Mouse (Mus musculus): ENCODE measurements around the gene Pyroxd1. TPM values are rescaled to one million over a fixed set of nuclear protein-coding genes. Genes with fewer than 3 reads are reported as not detected.

Gene Pyroxd1
- polyA plus RNA-seq, 1 experiment from 2014 or later = 21.2 TPM

DNA sequence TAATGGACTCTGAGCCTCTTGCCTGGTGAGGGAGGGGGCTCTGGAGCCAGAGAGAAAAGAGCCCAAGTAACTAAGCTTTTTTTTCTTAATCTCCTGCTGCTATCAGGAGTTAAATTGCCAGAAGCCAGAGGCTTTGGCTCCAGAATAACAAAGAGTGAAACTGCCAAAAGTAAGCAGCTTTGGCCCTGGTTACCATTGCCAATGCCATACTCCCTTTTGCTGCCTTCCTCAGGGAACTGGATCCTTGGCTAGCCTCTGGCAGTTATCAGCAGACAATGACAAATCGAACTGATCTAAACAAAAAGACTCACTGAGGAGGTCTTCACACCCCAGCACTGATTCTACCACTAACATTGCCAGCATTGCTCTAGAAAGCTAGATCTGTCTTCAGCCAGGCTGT is 65.7 kb downstream of the Pyroxd1 start:
- H3K27me3 ChIP-seq (ENCODE audit: control insufficient read depth, insufficient read depth, low read length) = peaks cover 16% of the 10 kb centered on the region
- H3K4me1 ChIP-seq (replicated peaks; ENCODE audit: control insufficient read depth, insufficient read depth, low read length) = no peaks in the 10 kb centered on the region
- H3K27ac ChIP-seq (ENCODE audit: low read depth, low read length) = no peak overlapping the region
- DNase-seq (ENCODE audit: low spot score) (no peak), ATAC-seq (ENCODE audit: low FRiP score) (no peak)
- H3K4me3 ChIP-seq (ENCODE audit: low read depth, low read length) = no peak overlapping the region
- WGBS = 14% methylated on average over 1 of the region's 1 CpGs
- no peaks in the 10 kb centered on the region for H3K36me3 ChIP-seq (ENCODE audit: control insufficient read depth, insufficient read depth, low read length)
- H3K9me3 ChIP-seq (ENCODE audit: control insufficient read depth, low read length) = no peaks in the 10 kb centered on the region
- no peak overlapping the region for H3K9ac ChIP-seq (ENCODE audit: low read depth, low read length)
- H3K4me2 ChIP-seq (replicated peaks; ENCODE audit: low read depth, low read length) = no peak overlapping the region

Other genes starting within 250 kb of the Pyroxd1 start
- 0.29 and 0.42 TPM in 2 replicates for gene Slco1a6, start 137.1 kb upstream of the Pyroxd1 start, polyA plus RNA-seq (2014; fragmentation: Nextera tagmentation; extraction: Ambion mirVana)
- gene Iapp, start 47.2 kb upstream of the Pyroxd1 start, polyA plus RNA-seq (2014; fragmentation: Nextera tagmentation; extraction: Ambion mirVana) = 0.31 and 0.62 TPM in 2 replicates
- gene Slco1a5, start 22.7 kb upstream of the Pyroxd1 start, polyA plus RNA-seq (2014; fragmentation: Nextera tagmentation; extraction: Ambion mirVana) = 0.65 and 0.80 TPM in 2 replicates
- gene Recql, start 41.4 kb downstream of the Pyroxd1 start, polyA plus RNA-seq (2014; fragmentation: Nextera tagmentation; extraction: Ambion mirVana) = 34.9 and 41.3 TPM in 2 replicates
- gene Golt1b, start 41.6 kb downstream of the Pyroxd1 start, polyA plus RNA-seq (2014; fragmentation: Nextera tagmentation; extraction: Ambion mirVana) = 117 and 122 TPM in 2 replicates
- gene Spx, start 67.8 kb downstream of the Pyroxd1 start, polyA plus RNA-seq (2014; fragmentation: Nextera tagmentation; extraction: Ambion mirVana) = 5.7 and 6.3 TPM in 2 replicates
- gene Gys2, start 127.5 kb downstream of the Pyroxd1 start, polyA plus RNA-seq (2014; fragmentation: Nextera tagmentation; extraction: Ambion mirVana) = 0.46 TPM in 1 of 2 replicates, not detected in the other
- 388 and 406 TPM in 2 replicates for gene Ldhb, start 162.3 kb downstream of the Pyroxd1 start, polyA plus RNA-seq (2014; fragmentation: Nextera tagmentation; extraction: Ambion mirVana)
- 4.1 and 4.8 TPM in 2 replicates for gene Kcnj8, start 226.0 kb downstream of the Pyroxd1 start, polyA plus RNA-seq (2014; fragmentation: Nextera tagmentation; extraction: Ambion mirVana)